Mouse (Mus musculus) spleen, postnatal 4 days (tissue): Measurements from ENCODE around the gene Hfe2.

Source experiments
- DNase-seq, 2 experiments: peaks; one replicate each; pipeline ENCODE4 v3.0.0; 2022; ENCODE audit warnings: low spot score in 2 of 2

Gene Hfe2

DNA sequence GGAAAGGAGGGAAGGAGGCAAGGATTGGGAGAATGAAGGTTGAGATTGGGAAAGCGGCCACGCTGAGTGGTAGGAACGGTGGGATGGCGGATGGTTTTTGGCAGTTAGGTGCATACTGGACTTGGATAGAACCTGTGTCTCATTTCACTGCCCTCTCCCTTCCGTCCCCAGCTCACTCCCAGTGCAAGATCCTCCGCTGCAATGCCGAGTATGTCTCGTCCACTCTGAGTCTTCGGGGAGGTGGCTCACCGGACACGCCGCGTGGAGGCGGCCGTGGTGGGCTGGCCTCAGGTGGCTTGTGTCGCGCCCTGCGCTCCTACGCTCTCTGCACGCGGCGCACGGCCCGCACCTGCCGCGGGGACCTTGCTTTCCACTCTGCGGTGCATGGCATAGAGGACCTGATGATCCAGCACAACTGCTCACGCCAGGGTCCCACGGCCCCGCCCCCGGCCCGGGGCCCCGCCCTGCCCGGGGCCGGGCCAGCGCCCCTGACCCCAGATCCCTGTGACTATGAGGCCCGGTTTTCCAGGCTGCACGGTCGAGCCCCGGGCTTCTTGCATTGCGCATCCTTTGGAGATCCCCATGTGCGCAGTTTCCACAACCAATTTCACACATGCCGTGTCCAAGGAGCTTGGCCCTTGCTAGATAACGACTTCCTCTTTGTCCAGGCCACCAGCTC lies 2.0 kb downstream of the Hfe2 start:
- DNase-seq = no peak

GRCm38 (mm10) chr3:96528506-96528905 lies 3.5 kb downstream of the Hfe2 start:
- DNase-seq = no peak

GRCm38 (mm10) chr3:96532050-96532449 lies 7.1 kb downstream of the Hfe2 start:
- DNase-seq = no peak

- DNase-seq = no peak
These were observed 9.3 kb downstream of the Hfe2 start for GRCm38 (mm10) chr3:96534300-96534699.

GRCm38 (mm10) chr3:96539316-96539715 lies 14.3 kb downstream of the Hfe2 start:
- DNase-seq = no peak

DNA sequence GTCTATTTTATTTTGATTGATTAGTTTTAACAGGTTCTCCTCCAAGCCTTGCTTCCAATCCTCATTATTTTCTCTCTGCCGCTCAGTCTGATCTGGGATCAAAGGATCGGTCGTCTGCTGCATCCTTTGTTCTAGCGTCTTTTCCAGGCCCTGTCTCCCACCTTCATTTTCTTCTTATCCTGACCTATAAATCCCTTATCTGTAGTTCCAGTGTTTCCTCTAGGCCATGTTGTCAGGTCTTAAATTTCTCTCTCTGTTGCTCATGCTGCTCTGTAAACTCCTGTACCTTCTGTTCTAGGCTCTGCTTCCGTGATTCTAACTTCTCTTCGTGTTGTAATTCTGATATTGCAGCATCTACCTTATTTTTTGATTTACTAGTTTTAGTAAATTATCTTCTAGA lies 15.8 kb downstream of the Hfe2 start:
- no peak for DNase-seq

GRCm38 (mm10) chr3:96541328-96542078 lies 16.5 kb downstream of the Hfe2 start:
- DNase-seq = no peak

GRCm38 (mm10) chr3:96542554-96542953 lies 17.6 kb downstream of the Hfe2 start:
- DNase-seq = no peak

DNA sequence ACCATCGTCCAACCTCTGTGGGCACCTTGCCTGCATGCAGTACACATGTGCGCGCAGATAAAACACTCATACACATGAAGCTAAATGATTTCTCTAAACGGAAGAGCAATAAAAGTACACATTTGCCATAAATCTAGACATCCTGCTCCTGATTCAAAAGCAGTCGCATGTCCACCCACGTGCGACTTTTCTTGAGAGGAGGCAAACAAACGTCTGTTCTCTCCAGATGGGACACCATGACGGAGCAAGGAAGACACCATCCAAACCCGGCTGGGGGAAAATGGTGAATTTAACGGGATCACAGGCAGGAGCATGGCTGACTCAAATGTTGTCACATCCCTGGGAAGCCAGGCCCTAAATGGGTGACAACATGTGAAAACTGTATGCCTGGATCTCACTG lies 18.4 kb downstream of the Hfe2 start:
- DNase-seq = no peak

DNA sequence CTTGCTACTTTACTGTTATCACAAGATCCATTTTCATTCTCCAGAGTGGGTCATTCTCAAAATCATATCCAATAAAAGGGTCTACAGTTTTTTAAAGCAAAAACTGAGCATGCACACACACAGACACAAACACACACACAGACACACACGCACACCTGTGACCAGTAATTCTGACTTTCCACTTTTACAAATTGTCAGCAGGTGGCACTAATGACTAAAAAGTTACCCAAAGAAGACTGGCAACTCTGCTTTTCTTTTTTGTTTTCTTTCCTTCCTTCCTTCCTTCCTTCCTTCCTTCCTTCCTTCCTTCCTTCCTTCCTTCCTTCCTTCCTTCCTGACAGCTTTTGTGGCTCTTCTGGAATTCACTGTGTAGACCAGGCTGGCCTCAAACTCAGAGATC lies 20.6 kb downstream of the Hfe2 start:
- no peak for DNase-seq

GRCm38 (mm10) chr3:96546880-96547279 lies 21.9 kb downstream of the Hfe2 start:
- DNase-seq = no peak

DNA sequence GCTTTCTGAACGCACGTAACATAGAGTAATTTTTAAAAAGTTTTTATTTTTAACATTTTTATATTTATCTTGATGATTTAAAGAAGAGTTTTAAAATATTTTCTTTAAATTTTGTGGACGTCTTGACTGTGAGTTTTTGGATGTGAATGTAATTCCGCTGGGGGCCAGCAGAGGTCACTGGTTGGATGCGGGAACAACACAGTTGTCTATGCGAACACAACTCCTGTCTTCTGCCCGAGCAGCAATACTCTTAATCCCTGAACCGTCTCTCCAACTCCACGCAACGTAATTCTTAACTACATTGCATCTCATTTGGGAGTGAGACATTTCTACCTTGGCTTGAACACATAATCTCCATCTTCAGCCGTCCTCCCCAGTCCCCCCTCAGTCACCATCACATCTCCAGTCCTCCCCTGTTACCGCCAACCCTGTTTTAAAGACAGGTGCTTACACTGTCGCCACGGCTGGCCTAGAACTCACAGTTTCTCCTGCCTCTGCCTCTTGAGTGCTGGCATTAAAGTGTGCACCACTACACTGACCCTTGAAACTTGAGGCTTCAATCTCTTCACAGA lies 22.5 kb downstream of the Hfe2 start:
- DNase-seq = peak; percentile 75 to 91

- no peak for DNase-seq
These were observed 23.9 kb downstream of the Hfe2 start for GRCm38 (mm10) chr3:96548824-96549223.

GRCm38 (mm10) chr3:96549346-96549745 lies 24.4 kb downstream of the Hfe2 start:
- no peak for DNase-seq

GRCm38 (mm10) chr3:96551203-96551602 lies 26.2 kb downstream of the Hfe2 start:
- peak in 1 of 2 experiments; percentile 40 for DNase-seq

GRCm38 (mm10) chr3:96551890-96552289 lies 26.9 kb downstream of the Hfe2 start:
- DNase-seq = peak in 1 of 2 experiments; percentile 57

- DNase-seq = no peak
These were observed 28.6 kb downstream of the Hfe2 start for GRCm38 (mm10) chr3:96553601-96554000.

GRCm38 (mm10) chr3:96554251-96554650 lies 29.3 kb downstream of the Hfe2 start:
- DNase-seq = no peak

DNA sequence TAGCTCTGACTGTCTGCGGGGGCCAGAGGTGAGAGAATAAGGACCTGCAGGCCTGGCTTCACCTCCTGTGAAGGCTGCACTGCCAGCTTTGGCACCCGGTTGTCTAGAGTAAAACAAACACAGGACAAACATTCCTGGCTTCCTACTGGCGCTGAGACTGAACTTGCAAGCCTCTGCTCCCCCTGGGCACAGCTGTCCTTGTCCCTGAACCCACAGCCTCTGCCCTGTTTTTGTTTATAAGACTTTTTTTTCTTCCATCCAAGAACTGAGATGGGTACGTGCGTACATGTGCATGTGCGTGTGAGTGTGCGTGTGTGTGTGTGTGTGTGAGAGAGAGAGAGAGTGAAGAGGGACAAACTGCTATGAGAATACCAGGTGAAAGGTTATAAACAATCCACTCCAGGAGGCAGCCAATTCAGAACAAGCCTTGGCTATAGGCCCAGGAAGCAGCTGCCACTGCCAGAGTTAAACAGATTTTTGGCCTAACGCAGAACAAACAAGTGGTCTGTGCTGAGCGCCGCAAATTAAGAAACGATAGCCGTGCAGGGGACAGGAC lies 30.1 kb downstream of the Hfe2 start:
- DNase-seq = no peak

DNA sequence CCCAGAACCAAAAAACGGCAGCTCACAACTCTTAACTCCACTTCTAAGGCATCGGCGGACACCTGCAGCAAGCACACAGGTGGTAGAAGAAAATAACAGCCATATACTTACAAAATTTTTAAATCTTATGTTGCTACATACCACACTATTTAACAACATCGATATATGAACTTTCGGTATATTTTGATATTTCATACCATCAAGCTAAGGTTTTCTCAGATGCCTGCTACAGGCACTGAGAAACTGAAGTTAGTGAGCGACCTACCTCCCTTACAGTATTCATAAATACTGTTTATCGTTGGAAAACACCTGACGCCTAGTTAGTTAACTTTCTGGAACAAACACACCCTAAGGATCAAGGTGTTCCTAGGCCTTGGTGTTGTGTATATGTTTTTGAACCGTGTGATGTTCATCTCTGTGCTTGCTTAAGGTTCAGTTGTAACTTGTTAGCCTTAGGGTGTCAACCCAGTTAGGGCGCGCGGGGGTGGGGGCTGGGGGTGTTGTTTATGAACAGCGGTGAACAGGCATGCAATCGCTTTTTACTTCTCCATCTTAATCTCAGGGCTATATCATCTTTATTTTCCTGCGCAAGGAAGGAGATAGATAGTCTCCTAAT lies 31.1 kb downstream of the Hfe2 start:
- no peak for DNase-seq

- DNase-seq = peak in 1 of 2 experiments; percentile 78
These were observed 32.0 kb downstream of the Hfe2 start for GRCm38 (mm10) chr3:96556651-96557635.
